Mouse (Mus musculus) E14TG2a.4 (cell line): ENCODE measurements around the gene Rwdd1.

Source experiments
- CTCF ChIP-seq: conservative IDR thresholded peaks from 2 replicates; pipeline ENCODE4 v1.5.1; 2014; ENCODE audit warnings: low read length
- NANOG ChIP-seq: IDR thresholded peaks from 2 replicates; pipeline ENCODE4 v1.6.1; 2014; ENCODE audit warnings: borderline replicate concordance, low read length, mixed read lengths
- POU5F1 ChIP-seq: IDR thresholded peaks from 2 replicates; pipeline ENCODE4 v1.6.1; 2014; ENCODE audit warnings: low read length, borderline replicate concordance

DNA sequence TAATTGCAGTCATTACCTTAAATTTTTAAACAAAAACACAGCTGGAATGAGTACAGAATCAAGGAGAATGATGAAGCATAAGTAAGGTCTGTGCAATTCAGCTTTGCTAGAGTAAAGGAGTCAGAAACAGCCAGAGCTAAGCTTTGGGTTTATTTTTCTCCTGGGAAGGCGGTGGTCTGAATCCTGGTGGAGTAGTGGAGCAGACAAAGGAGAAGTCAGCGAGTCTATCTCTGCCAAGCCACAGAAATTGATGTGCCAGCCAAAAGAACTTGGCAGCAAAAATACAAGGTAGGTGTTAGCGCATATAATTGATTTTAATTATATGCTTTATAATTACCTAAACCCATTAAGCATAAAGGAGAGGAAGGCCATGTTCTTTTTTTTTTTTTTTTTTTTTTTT lies 18.0 kb upstream of the Rwdd1 start, which contains the start of gene Trappc3l:
- TF ChIP-seq CTCF (no peak), POU5F1 (no peak), NANOG (no peak)
